Mouse (Mus musculus): Measurements from ENCODE around the gene Gkn3. TPM values are rescaled to one million over a fixed set of nuclear protein-coding genes. Genes with fewer than 3 reads are reported as not detected.

Gkn3 gene
- 11.8 TPM for polyA plus RNA-seq (2015; fragmentation: Illumina TruSeq; extraction: RNeasy Lipid Tissue Mini Kit (QIAGEN cat#74804); ENCODE audit: low read depth, low replicate concordance)

DNA sequence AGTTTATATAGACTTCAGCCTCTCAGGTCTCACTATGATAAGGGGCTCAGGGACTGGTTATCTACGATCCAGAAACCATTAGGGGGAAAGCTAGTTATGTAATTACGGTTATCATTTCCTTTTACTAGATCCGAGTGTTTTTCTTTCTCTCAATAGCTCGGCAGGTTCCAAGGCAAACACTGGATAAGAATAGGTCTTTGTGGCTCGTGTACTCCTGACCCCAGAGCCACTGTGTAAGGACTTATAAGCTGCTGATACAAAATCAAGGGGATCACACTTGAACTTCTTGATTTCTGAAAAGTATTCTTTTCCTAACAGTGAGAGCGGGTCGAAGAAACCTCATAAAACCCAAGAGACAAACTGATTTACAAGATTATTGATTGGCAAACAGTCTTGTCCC lies at the start of gene Gkn3:
Gkn3 (minus strand) TSS at position 59 of the 400 bp plus-strand sequence.

DNA sequence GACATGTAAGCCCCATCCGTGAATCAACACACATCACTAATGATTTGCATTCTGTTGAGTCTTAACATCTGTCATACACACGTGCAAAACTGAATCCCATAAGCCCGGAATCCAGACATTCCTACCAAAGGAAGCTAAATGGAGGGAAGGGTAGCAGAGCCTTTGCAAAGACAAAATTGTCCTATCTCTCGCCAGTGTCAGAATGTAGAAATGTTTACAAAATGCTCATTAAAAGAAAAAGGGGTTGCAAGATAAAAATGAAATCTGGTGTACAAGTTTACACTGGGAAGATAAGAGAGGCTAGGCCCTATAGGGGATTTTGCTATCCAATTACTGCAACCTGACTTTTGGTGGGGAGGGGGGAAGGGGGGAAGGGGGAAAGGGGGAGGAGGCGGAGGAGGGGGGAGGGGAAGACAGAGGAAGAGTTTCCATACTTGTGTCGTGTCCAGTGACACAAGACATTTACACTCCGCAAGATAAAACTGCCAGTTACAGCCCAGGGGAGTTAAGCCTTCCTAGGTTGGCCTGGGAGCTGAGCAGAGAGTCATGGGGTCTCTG lies 39.8 kb upstream of the Gkn3 start, which contains the start of gene Bmp10:
Bmp10 (plus strand) TSS at position 508 of the 558 bp plus-strand sequence.

DNA sequence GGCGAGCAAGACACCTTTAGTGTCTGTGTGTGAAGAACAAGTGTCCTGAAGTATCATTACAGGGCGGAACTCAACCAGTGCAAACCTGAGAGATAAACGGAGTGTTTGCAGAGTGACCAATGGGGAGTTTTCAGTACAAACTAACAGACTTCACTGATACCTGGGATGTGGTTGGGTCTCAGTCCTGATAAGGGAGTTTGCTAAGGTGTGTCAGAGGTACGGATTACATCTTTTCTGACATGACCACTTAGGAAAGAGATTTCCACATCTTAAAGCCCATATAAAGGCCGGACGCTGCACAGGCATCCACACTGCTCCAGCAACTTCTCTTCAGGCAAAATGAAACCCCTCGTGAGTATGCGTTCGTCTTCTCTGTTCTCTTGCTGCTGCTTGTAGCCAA lies 15.7 kb downstream of the Gkn3 start, which contains the start of gene Gkn2:
Gkn2 (plus strand) TSS at position 301 of the 400 bp plus-strand sequence.

DNA sequence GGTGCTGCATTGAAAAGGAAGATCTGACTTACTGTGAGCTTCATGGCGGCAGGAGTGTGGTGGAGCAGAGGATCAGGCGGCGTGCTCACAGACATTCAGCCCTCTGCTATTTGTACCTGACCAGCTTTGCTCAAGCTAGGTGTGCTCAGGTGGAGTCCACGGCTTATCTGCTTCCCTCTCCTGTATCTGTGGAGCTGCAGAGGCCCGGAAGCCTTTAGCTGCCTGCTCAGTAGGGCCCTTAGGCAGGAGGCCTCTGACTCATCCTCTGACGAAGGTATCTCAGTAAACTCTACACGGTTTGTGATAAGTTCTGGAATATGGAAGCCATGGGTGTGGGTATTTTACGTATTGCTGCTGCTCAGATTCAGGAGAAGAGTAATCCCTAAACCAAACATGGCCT lies 37.9 kb downstream of the Gkn3 start, which contains the start of gene Gkn1:
Gkn1 (minus strand) TSS at position 114 of the 400 bp plus-strand sequence.

DNA sequence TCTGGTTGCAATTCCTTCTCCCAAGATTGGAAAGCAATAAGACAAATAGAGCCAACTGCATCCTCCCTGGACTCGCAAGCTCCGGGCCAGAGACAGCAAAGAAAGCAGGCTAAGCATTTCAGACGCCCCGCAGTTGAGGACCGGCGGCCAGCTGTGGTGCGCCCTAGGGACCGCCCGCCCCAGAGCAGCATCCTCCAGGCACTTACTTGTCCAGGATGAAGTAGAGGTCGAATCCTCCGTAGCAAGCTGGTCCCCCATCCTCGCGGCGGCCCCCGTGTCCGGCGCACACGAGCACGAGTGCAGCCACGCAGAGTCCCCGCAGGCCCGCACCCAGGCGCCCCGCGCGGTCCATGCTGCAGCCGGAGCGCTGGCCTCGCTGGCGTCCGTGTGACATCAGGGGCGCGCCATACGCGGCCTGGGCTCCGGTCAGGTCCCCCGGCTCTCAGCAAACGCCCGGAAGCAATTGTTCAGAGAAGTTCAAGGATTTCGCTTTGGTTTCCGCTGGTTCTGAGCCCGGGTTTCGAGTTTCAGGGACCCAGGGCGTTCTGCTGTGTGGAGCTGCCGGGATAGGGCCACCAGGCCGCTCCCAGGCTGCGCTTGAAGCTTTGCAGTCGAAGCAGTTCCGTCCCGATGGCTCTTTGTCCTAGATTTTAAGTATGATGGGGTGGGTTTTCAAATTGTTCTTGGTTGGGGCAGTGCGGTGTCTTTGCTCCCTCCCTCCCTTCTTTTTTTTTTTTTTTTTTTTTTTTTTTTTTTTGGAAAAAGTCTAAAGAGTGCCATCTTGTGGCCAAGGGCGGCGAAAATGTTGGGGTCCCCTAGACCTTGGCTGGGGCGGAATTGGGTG lies 53.4 kb downstream of the Gkn3 start, which contains the start of gene Antxr1:
Antxr1 (minus strand) TSS at position 731 of the 844 bp plus-strand sequence.

Other genes with a start within 250 kb of the Gkn3 start
- gene Antxr1, start 53.1 kb downstream of the Gkn3 start, polyA plus RNA-seq (2015; fragmentation: Illumina TruSeq; extraction: RNeasy Lipid Tissue Mini Kit (QIAGEN cat#74804); ENCODE audit: low read depth, low replicate concordance), result 10.7 TPM
- not detected for gene Gkn1, start 38.0 kb downstream of the Gkn3 start, polyA plus RNA-seq (2015; fragmentation: Illumina TruSeq; extraction: RNeasy Lipid Tissue Mini Kit (QIAGEN cat#74804); ENCODE audit: low read depth, low replicate concordance)
- not detected for gene Gkn2, start 15.6 kb downstream of the Gkn3 start, polyA plus RNA-seq (2015; fragmentation: Illumina TruSeq; extraction: RNeasy Lipid Tissue Mini Kit (QIAGEN cat#74804); ENCODE audit: low read depth, low replicate concordance)
- not detected for gene Bmp10, start 40.1 kb upstream of the Gkn3 start, polyA plus RNA-seq (2015; fragmentation: Illumina TruSeq; extraction: RNeasy Lipid Tissue Mini Kit (QIAGEN cat#74804); ENCODE audit: low read depth, low replicate concordance)
- 7.7 TPM for gene Arhgap25, start 144.3 kb upstream of the Gkn3 start, polyA plus RNA-seq (2015; fragmentation: Illumina TruSeq; extraction: RNeasy Lipid Tissue Mini Kit (QIAGEN cat#74804); ENCODE audit: low read depth, low replicate concordance)
- gene Prokr1, start 201.8 kb upstream of the Gkn3 start, polyA plus RNA-seq (2015; fragmentation: Illumina TruSeq; extraction: RNeasy Lipid Tissue Mini Kit (QIAGEN cat#74804); ENCODE audit: low read depth, low replicate concordance), result 0.28 TPM